Mouse (Mus musculus): ENCODE data around the gene Nmi. TPM values are rescaled to one million over a fixed set of nuclear protein-coding genes. Genes with fewer than 3 reads are reported as not detected.

Nmi gene
- polyA plus RNA-seq, 1 experiment from 2014 or later, result 19.3 TPM

- WGBS, result 72% methylated on average over 6 of the region's 6 CpGs
Observed at GRCm38 (mm10) chr2:51937004-51937403, 36.3 kb downstream of the Nmi start.

GRCm38 (mm10) chr2:51936585-51936984 is 36.7 kb downstream of the Nmi start:
- no peaks in the 10 kb centered on the region for H3K36me3 ChIP-seq
- no peak for ATAC-seq (ENCODE audit: insufficient read depth, low FRiP score, low read depth)
- H3K27ac ChIP-seq, result no peak overlapping the region
- no peak overlapping the region for H3K9ac ChIP-seq
- H3K4me3 ChIP-seq (replicated peaks), result no peak overlapping the region
- H3K27me3 ChIP-seq (replicated peaks), result no peaks in the 10 kb centered on the region
- H3K4me2 ChIP-seq, result no peak overlapping the region
- no peaks in the 10 kb centered on the region for H3K4me1 ChIP-seq
- no peaks in the 10 kb centered on the region for H3K9me3 ChIP-seq
- WGBS, result 80% methylated on average over 3 of the region's 3 CpGs

More at GRCm38 (mm10) chr2:51937004-51937403, 36.3 kb downstream of the Nmi start:
- H3K27me3 ChIP-seq (replicated peaks), result no peaks in the 10 kb centered on the region
- H3K9me3 ChIP-seq, result no peaks in the 10 kb centered on the region
- no peak overlapping the region for H3K9ac ChIP-seq
- H3K27ac ChIP-seq, result no peak overlapping the region
- no peak overlapping the region for H3K4me2 ChIP-seq
- H3K4me3 ChIP-seq (replicated peaks), result no peak overlapping the region
- no peaks in the 10 kb centered on the region for H3K4me1 ChIP-seq
- H3K36me3 ChIP-seq, result no peaks in the 10 kb centered on the region
- ATAC-seq (ENCODE audit: insufficient read depth, low FRiP score, low read depth), result no peak

- Histone ChIP-seq H3K9ac (no peak overlapping the region), H3K4me1 (no peaks in the 10 kb centered on the region), H3K9me3 (no peaks in the 10 kb centered on the region), H3K4me2 (no peak overlapping the region), H3K27ac (no peak overlapping the region), H3K27me3 (replicated peaks) (no peaks in the 10 kb centered on the region), H3K4me3 (replicated peaks) (no peak overlapping the region), H3K36me3 (no peaks in the 10 kb centered on the region)
- ATAC-seq (ENCODE audit: insufficient read depth, low FRiP score, low read depth), result no peak
- WGBS, result 93% methylated on average over 7 of the region's 7 CpGs
Observed at GRCm38 (mm10) chr2:51935921-51936320, 37.4 kb downstream of the Nmi start.

- Histone ChIP-seq H3K4me2 (peak within 1 kb of the TSS; percentile 83), H3K4me3 (replicated peaks) (peak within 1 kb of the TSS; percentile 70)
- under 1% methylated on average over 48 of the region's 48 CpGs for WGBS
Observed at GRCm38 (mm10) chr2:51934574-51935334, 38.5 kb downstream of the Nmi start, which contains the start of gene Rbm43. Gene Rbm43, minus strand, starts transcription at chr2:51935163.

GRCm38 (mm10) chr2:51933341-51934134 is 39.8 kb downstream of the Nmi start:
- Histone ChIP-seq H3K4me3 (replicated peaks) (peak overlapping the region; percentile 70), H3K4me2 (peak overlapping the region; percentile 83), H3K9ac (no peak overlapping the region), H3K27me3 (replicated peaks) (no peaks in the 10 kb centered on the region), H3K4me1 (no peaks in the 10 kb centered on the region), H3K36me3 (no peaks in the 10 kb centered on the region), H3K9me3 (no peaks in the 10 kb centered on the region), H3K27ac (no peak overlapping the region)
- 27% methylated on average over 11 of the region's 12 CpGs for WGBS
- ATAC-seq (ENCODE audit: insufficient read depth, low FRiP score, low read depth), result no peak

More at GRCm38 (mm10) chr2:51934574-51935334, 38.5 kb downstream of the Nmi start, which contains the start of gene Rbm43:
- Histone ChIP-seq H3K27ac (peak within 1 kb of the TSS; percentile 76), H3K36me3 (no peaks in the 10 kb centered on the region), H3K27me3 (replicated peaks) (no peaks in the 10 kb centered on the region), H3K4me1 (no peaks in the 10 kb centered on the region), H3K9ac (peak within 1 kb of the TSS; percentile 50), H3K9me3 (no peaks in the 10 kb centered on the region)
- peak; percentile 77 for ATAC-seq (ENCODE audit: insufficient read depth, low FRiP score, low read depth)

GRCm38 (mm10) chr2:51931241-51931640 is 42.1 kb downstream of the Nmi start:
- no peaks in the 10 kb centered on the region for H3K36me3 ChIP-seq
- H3K27ac ChIP-seq, result no peak overlapping the region
- H3K4me1 ChIP-seq, result no peaks in the 10 kb centered on the region
- no peaks in the 10 kb centered on the region for H3K9me3 ChIP-seq
- no peak for ATAC-seq (ENCODE audit: insufficient read depth, low FRiP score, low read depth)
- H3K9ac ChIP-seq, result no peak overlapping the region
- no peak overlapping the region for H3K4me3 ChIP-seq (replicated peaks)
- no peak overlapping the region for H3K4me2 ChIP-seq
- WGBS, result 73% methylated on average over 7 of the region's 7 CpGs
- no peaks in the 10 kb centered on the region for H3K27me3 ChIP-seq (replicated peaks)

- Histone ChIP-seq H3K4me3 (replicated peaks) (no peak overlapping the region), H3K27me3 (replicated peaks) (no peaks in the 10 kb centered on the region), H3K4me1 (peaks cover 3% of the 10 kb centered on the region; the same call in 1 of the 2 replicates), H3K36me3 (no peaks in the 10 kb centered on the region), H3K9ac (no peak overlapping the region), H3K9me3 (no peaks in the 10 kb centered on the region), H3K27ac (no peak overlapping the region), H3K4me2 (no peak overlapping the region)
- 16% methylated on average over 5 of the region's 5 CpGs for WGBS
- ATAC-seq (ENCODE audit: insufficient read depth, low FRiP score, low read depth), result peak; percentile 31; the same call in 1 of the 2 replicates
Observed at GRCm38 (mm10) chr2:51914944-51915680, 58.2 kb downstream of the Nmi start.

- H3K9me3 ChIP-seq, result no peaks in the 10 kb centered on the region
- H3K27ac ChIP-seq, result no peak overlapping the region
- no peak overlapping the region for H3K4me2 ChIP-seq
- WGBS, result 49% methylated on average over 7 of the region's 7 CpGs
- no peaks in the 10 kb centered on the region for H3K27me3 ChIP-seq (replicated peaks)
- H3K4me3 ChIP-seq (replicated peaks), result no peak overlapping the region
- no peak overlapping the region for H3K9ac ChIP-seq
- H3K36me3 ChIP-seq, result no peaks in the 10 kb centered on the region
- ATAC-seq (ENCODE audit: insufficient read depth, low FRiP score, low read depth), result no peak
- peaks cover 3% of the 10 kb centered on the region; the same call in 1 of the 2 replicates for H3K4me1 ChIP-seq
Observed at GRCm38 (mm10) chr2:51914532-51914931, 58.8 kb downstream of the Nmi start.

- Histone ChIP-seq H3K9ac (no peak overlapping the region), H3K27ac (peak overlapping the region; percentile 84), H3K4me3 (replicated peaks) (no peak overlapping the region), H3K27me3 (replicated peaks) (no peaks in the 10 kb centered on the region), H3K36me3 (no peaks in the 10 kb centered on the region), H3K9me3 (no peaks in the 10 kb centered on the region), H3K4me1 (peaks cover 3% of the 10 kb centered on the region; the same call in 1 of the 2 replicates), H3K4me2 (peak overlapping the region; percentile 28; the same call in 1 of the 2 replicates)
- ATAC-seq (ENCODE audit: insufficient read depth, low FRiP score, low read depth), result no peak
- WGBS, result 22% methylated on average over 6 of the region's 6 CpGs
Observed at GRCm38 (mm10) chr2:51912740-51913139, 60.6 kb downstream of the Nmi start.

- ATAC-seq (ENCODE audit: insufficient read depth, low FRiP score, low read depth), result peak; percentile 70; the same call in 1 of the 2 replicates
- H3K4me3 ChIP-seq (replicated peaks), result no peak overlapping the region
- peak overlapping the region; percentile 84 for H3K27ac ChIP-seq
- H3K36me3 ChIP-seq, result no peaks in the 10 kb centered on the region
- H3K9ac ChIP-seq, result no peak overlapping the region
- H3K4me1 ChIP-seq, result peaks cover 3% of the 10 kb centered on the region; the same call in 1 of the 2 replicates
- no peaks in the 10 kb centered on the region for H3K27me3 ChIP-seq (replicated peaks)
- 38% methylated on average over 2 of the region's 2 CpGs for WGBS
- no peak overlapping the region for H3K4me2 ChIP-seq
- H3K9me3 ChIP-seq, result no peaks in the 10 kb centered on the region
Observed at GRCm38 (mm10) chr2:51911864-51912263, 61.4 kb downstream of the Nmi start.

- H3K4me2 ChIP-seq, result no peak overlapping the region
- no peak overlapping the region for H3K27ac ChIP-seq
- no peaks in the 10 kb centered on the region for H3K27me3 ChIP-seq (replicated peaks)
- no peaks in the 10 kb centered on the region for H3K36me3 ChIP-seq
- H3K4me1 ChIP-seq, result no peaks in the 10 kb centered on the region
- no peak overlapping the region for H3K9ac ChIP-seq
- ATAC-seq (ENCODE audit: insufficient read depth, low FRiP score, low read depth), result no peak
- 64% methylated on average over 4 of the region's 4 CpGs for WGBS
- H3K4me3 ChIP-seq (replicated peaks), result no peak overlapping the region
- H3K9me3 ChIP-seq, result no peaks in the 10 kb centered on the region
Observed at GRCm38 (mm10) chr2:51907538-51908110, 65.7 kb downstream of the Nmi start.

Data from stomach, embryonic 15.5 days (tissue).